Mouse (Mus musculus): Measurements from ENCODE around the gene Gm27021. TPM values are rescaled to one million over a fixed set of nuclear protein-coding genes. Genes with fewer than 3 reads are reported as not detected.

The Gm27021 gene
- polyA plus RNA-seq, 1 experiment from 2014 or later, result 2.0 TPM

- no peaks in the 10 kb centered on the region for H3K27me3 ChIP-seq (ENCODE audit: control insufficient read depth, insufficient read depth, low read length)
- H3K4me1 ChIP-seq (ENCODE audit: control insufficient read depth, insufficient read depth, low read length), result no peaks in the 10 kb centered on the region
- no peak overlapping the region for H3K27ac ChIP-seq (ENCODE audit: low read length)
- H3K9ac ChIP-seq (ENCODE audit: low read length), result no peak overlapping the region
- H3K36me3 ChIP-seq (ENCODE audit: control insufficient read depth, insufficient read depth, low read length), result no peaks in the 10 kb centered on the region
- H3K9me3 ChIP-seq (replicated peaks; ENCODE audit: control insufficient read depth, low read length), result no peaks in the 10 kb centered on the region
- no peak for ATAC-seq (ENCODE audit: insufficient read depth, low FRiP score)
- no peak overlapping the region for H3K4me2 ChIP-seq (ENCODE audit: low read depth, low read length)
- H3K4me3 ChIP-seq (replicated peaks; ENCODE audit: low read length), result no peak overlapping the region
- WGBS, result 27% methylated on average over 8 of the region's 8 CpGs
Measured at GRCm38 (mm10) chr8:120641245-120641644, 26.6 kb downstream of the Gm27021 start.

DNA sequence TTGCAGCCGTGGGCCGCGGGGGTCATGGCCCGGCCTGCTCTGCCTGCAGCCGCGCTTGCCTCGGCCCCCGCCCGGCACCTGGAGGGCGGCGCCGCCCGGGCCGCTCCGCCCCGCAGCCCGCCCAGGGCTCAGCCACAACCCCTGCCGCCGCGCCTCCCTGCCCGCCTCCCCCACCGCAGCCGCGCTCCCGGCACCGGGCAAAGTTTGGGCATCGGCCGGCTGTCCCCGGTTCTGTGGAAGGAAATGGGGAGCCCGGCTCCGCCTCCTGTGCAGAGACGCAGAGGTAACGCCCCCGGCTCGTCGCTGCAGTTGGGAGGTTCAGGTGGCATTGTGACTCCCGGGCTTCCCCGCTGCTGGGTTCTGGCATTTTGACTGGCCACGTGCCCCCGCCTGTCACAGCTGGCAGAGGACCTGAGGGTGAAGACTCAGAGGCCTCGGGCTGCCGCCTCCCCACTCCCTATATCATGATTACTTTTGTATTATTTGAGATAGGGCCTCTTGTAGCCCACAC lies 33.5 kb downstream of the Gm27021 start:
- peaks cover 8% of the 10 kb centered on the region for H3K4me1 ChIP-seq (ENCODE audit: control insufficient read depth, insufficient read depth, low read length)
- H3K4me3 ChIP-seq (replicated peaks; ENCODE audit: low read length), result peak overlapping the region; percentile 65
- H3K4me2 ChIP-seq (ENCODE audit: low read depth, low read length), result peak overlapping the region; percentile 100
- ATAC-seq (ENCODE audit: insufficient read depth, low FRiP score), result peak; percentile 63
- H3K36me3 ChIP-seq (ENCODE audit: control insufficient read depth, insufficient read depth, low read length), result no peaks in the 10 kb centered on the region
- peak overlapping the region; percentile 79 for H3K9ac ChIP-seq (ENCODE audit: low read length)
- WGBS, result under 1% methylated on average over 39 of the region's 42 CpGs
- H3K27ac ChIP-seq (ENCODE audit: low read length), result no peak overlapping the region
- H3K27me3 ChIP-seq (ENCODE audit: control insufficient read depth, insufficient read depth, low read length), result peaks cover 5% of the 10 kb centered on the region
- no peaks in the 10 kb centered on the region for H3K9me3 ChIP-seq (replicated peaks; ENCODE audit: control insufficient read depth, low read length)

DNA sequence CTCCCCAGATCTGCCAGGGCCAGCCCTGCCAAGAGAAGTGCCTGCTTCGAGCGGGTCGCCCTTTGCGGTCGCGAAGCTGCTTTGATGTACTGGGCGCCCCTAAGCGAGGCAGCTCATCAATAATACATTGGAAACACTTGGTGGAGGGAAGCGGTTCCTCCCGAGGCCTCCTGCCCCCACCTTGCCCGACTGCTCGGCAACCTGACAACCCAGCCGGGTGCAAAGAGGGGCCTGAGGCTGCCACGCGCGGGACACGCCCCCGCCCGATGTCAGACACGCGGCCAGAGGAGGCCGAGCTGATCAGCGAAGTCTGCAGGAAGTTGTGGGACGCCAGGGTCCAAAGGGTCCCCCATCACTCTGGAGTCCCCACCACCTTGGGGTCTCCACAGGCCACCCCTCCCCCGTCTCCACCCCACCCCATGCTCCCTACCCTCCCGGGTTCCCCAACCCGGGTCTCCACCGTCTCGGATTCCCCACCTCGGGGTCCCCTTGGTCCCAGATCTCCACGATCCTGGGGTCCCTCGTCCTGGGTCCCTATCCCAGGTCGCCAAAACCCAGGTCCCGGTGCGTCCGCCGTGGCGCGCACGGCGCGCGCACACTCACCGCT lies 34.1 kb downstream of the Gm27021 start:
- Histone ChIP-seq H3K9ac (ENCODE audit: low read length) (peak overlapping the region; percentile 79), H3K9me3 (replicated peaks; ENCODE audit: control insufficient read depth, low read length) (no peaks in the 10 kb centered on the region), H3K4me2 (ENCODE audit: low read depth, low read length) (peak overlapping the region; percentile 100), H3K36me3 (ENCODE audit: control insufficient read depth, insufficient read depth, low read length) (no peaks in the 10 kb centered on the region), H3K27ac (ENCODE audit: low read length) (no peak overlapping the region), H3K27me3 (ENCODE audit: control insufficient read depth, insufficient read depth, low read length) (peaks cover 5% of the 10 kb centered on the region), H3K4me3 (replicated peaks; ENCODE audit: low read length) (peak overlapping the region; percentile 65), H3K4me1 (ENCODE audit: control insufficient read depth, insufficient read depth, low read length) (peaks cover 8% of the 10 kb centered on the region)
- WGBS, result 2% methylated on average over 44 of the region's 44 CpGs
- ATAC-seq (ENCODE audit: insufficient read depth, low FRiP score), result peak; percentile 12; the same call in 1 of the 2 replicates

DNA sequence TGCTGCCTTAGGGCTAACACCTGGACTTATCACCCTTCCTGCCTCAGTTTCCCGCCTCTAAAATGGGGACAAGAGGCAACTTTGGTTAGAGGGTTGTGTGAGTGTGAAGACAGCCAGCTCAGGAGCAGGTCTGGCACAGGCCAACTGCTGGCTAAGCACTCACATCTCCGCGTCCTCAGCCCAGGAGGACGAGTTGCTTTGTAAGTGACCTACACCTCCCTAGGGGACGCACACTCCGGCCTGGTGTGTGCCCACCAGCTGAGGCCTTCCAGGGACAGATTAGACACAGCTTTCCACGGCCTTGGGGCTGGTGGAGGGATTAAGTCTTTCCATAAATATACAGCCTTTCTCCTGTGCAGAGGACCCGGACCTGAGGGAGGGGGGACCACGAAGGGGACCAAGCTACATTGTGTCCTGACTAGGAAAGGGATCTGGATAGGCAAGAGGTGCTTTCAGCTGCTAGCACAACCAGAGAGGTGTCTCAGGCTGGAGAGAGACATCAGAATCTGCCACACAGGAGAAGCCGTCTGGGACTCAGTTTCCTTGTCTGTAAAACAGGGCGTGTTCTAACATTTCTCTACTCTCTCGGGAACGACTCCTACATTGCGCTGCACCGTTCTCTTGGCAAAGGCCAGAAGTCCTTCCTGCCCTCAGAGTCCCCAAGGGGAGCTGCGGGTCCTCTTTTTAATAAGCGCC lies 34.8 kb downstream of the Gm27021 start:
- no peak overlapping the region; the same call in 1 of the 2 replicates for H3K9ac ChIP-seq (ENCODE audit: low read length)
- peak overlapping the region; percentile 100 for H3K4me2 ChIP-seq (ENCODE audit: low read depth, low read length)
- H3K27me3 ChIP-seq (ENCODE audit: control insufficient read depth, insufficient read depth, low read length), result peaks cover 5% of the 10 kb centered on the region
- H3K4me3 ChIP-seq (replicated peaks; ENCODE audit: low read length), result no peak overlapping the region; the same call in 1 of the 2 replicates
- no peak overlapping the region for H3K27ac ChIP-seq (ENCODE audit: low read length)
- no peaks in the 10 kb centered on the region for H3K9me3 ChIP-seq (replicated peaks; ENCODE audit: control insufficient read depth, low read length)
- no peak for ATAC-seq (ENCODE audit: insufficient read depth, low FRiP score)
- H3K4me1 ChIP-seq (ENCODE audit: control insufficient read depth, insufficient read depth, low read length), result peaks cover 8% of the 10 kb centered on the region
- 42% methylated on average over 17 of the region's 17 CpGs for WGBS
- H3K36me3 ChIP-seq (ENCODE audit: control insufficient read depth, insufficient read depth, low read length), result no peaks in the 10 kb centered on the region

GRCm38 (mm10) chr8:120631441-120632375 lies 36.2 kb downstream of the Gm27021 start:
- Histone ChIP-seq H3K4me2 (ENCODE audit: low read depth, low read length) (no peak overlapping the region), H3K27me3 (ENCODE audit: control insufficient read depth, insufficient read depth, low read length) (peaks cover 5% of the 10 kb centered on the region), H3K4me1 (ENCODE audit: control insufficient read depth, insufficient read depth, low read length) (peaks cover 8% of the 10 kb centered on the region), H3K36me3 (ENCODE audit: control insufficient read depth, insufficient read depth, low read length) (no peaks in the 10 kb centered on the region), H3K27ac (ENCODE audit: low read length) (no peak overlapping the region), H3K4me3 (replicated peaks; ENCODE audit: low read length) (no peak overlapping the region), H3K9ac (ENCODE audit: low read length) (no peak overlapping the region), H3K9me3 (replicated peaks; ENCODE audit: control insufficient read depth, low read length) (no peaks in the 10 kb centered on the region)
- WGBS, result 80% methylated on average over 21 of the region's 21 CpGs
- ATAC-seq (ENCODE audit: insufficient read depth, low FRiP score), result no peak

DNA sequence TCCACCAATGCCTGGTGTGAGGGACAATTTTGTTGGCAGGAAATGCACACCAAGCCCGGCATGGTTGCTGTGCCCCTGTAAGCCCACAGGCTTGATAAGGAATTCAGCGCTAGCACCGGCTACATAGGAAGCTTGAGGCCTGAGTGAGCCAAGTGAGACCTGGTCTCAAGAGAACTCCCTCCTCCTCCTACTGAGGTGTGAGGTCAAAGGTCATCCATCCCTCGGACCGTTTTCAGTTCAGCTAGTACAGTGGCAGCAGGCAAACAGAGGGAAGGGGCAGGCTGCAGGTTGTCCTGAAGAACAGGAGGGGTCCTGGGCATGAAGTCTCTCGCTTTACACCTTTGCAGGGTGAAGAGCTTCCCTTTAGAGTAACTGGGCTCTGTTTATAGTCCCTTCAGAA lies 37.0 kb downstream of the Gm27021 start:
- Histone ChIP-seq H3K9me3 (replicated peaks; ENCODE audit: control insufficient read depth, low read length) (no peaks in the 10 kb centered on the region), H3K9ac (ENCODE audit: low read length) (no peak overlapping the region), H3K27ac (ENCODE audit: low read length) (no peak overlapping the region), H3K4me3 (replicated peaks; ENCODE audit: low read length) (no peak overlapping the region), H3K36me3 (ENCODE audit: control insufficient read depth, insufficient read depth, low read length) (no peaks in the 10 kb centered on the region), H3K27me3 (ENCODE audit: control insufficient read depth, insufficient read depth, low read length) (peaks cover 5% of the 10 kb centered on the region), H3K4me2 (ENCODE audit: low read depth, low read length) (no peak overlapping the region), H3K4me1 (ENCODE audit: control insufficient read depth, insufficient read depth, low read length) (peaks cover 8% of the 10 kb centered on the region)
- no peak for ATAC-seq (ENCODE audit: insufficient read depth, low FRiP score)
- 50% methylated on average over 6 of the region's 6 CpGs for WGBS

DNA sequence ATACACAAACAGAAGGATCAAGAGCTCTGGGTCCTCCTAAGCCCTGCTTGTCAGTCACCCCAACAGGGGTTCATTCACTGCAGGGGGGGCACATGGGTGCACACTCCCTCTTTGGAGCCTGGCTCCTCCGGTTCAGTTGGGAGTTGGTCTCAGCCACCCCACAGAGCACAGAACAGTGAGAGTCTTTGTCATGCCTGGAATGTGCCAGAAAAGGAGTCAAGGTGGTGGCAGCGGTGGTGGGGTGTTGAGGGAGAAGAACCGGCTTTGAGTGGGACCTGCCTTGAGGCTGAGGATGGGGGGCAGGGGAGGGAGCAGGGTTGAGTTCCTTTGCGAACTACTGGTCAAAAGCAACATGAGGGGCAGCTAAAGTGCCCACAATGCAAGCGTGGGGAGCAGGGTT lies 37.8 kb downstream of the Gm27021 start:
- Histone ChIP-seq H3K27me3 (ENCODE audit: control insufficient read depth, insufficient read depth, low read length) (peaks cover 5% of the 10 kb centered on the region; the same call in 1 of the 2 replicates), H3K4me2 (ENCODE audit: low read depth, low read length) (no peak overlapping the region), H3K36me3 (ENCODE audit: control insufficient read depth, insufficient read depth, low read length) (no peaks in the 10 kb centered on the region), H3K27ac (ENCODE audit: low read length) (no peak overlapping the region), H3K4me1 (ENCODE audit: control insufficient read depth, insufficient read depth, low read length) (peaks cover 8% of the 10 kb centered on the region), H3K9me3 (replicated peaks; ENCODE audit: control insufficient read depth, low read length) (no peaks in the 10 kb centered on the region), H3K4me3 (replicated peaks; ENCODE audit: low read length) (no peak overlapping the region), H3K9ac (ENCODE audit: low read length) (no peak overlapping the region)
- ATAC-seq (ENCODE audit: insufficient read depth, low FRiP score), result no peak
- 48% methylated on average over 5 of the region's 5 CpGs for WGBS

DNA sequence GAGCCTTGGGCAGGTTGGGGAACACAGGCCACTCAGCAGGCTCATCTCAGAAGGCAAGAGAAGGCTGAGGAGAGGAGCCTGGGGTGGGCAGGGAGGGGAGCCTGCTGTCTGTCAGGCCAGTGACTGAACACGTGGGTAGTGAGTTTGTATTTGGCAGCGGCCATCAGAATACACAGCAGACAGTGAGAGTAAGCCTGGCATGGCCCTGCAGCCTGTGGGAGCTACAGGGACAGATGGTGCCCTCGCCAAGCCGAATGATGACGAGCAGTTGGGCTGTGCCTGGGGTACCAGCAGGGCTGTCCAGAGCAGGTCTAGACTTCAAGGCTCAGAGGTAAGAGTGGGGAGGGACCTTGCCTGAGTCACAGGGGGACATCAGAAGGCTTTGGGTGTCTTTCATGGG lies 40.6 kb downstream of the Gm27021 start:
- Histone ChIP-seq H3K9ac (ENCODE audit: low read length) (no peak overlapping the region), H3K4me2 (ENCODE audit: low read depth, low read length) (no peak overlapping the region), H3K27me3 (ENCODE audit: control insufficient read depth, insufficient read depth, low read length) (no peaks in the 10 kb centered on the region), H3K36me3 (ENCODE audit: control insufficient read depth, insufficient read depth, low read length) (no peaks in the 10 kb centered on the region), H3K27ac (ENCODE audit: low read length) (no peak overlapping the region), H3K9me3 (replicated peaks; ENCODE audit: control insufficient read depth, low read length) (no peaks in the 10 kb centered on the region), H3K4me1 (ENCODE audit: control insufficient read depth, insufficient read depth, low read length) (peaks cover 2% of the 10 kb centered on the region; the same call in 1 of the 2 replicates), H3K4me3 (replicated peaks; ENCODE audit: low read length) (no peak overlapping the region)
- no peak for ATAC-seq (ENCODE audit: insufficient read depth, low FRiP score)
- 86% methylated on average over 5 of the region's 5 CpGs for WGBS
